Mouse (Mus musculus) kidney, adult 18-20 months (tissue): ENCODE data around the gene Ide.
"Not testable (repeated sequence)": the region's sequence is repeated elsewhere in the genome, so short reads cannot be mapped to it uniquely, and the experiment has no call there.

ENCODE experiments used
- DNase-seq: peaks from one replicate; pipeline ENCODE4 v3.0.0; 2021

Gene Ide

DNA sequence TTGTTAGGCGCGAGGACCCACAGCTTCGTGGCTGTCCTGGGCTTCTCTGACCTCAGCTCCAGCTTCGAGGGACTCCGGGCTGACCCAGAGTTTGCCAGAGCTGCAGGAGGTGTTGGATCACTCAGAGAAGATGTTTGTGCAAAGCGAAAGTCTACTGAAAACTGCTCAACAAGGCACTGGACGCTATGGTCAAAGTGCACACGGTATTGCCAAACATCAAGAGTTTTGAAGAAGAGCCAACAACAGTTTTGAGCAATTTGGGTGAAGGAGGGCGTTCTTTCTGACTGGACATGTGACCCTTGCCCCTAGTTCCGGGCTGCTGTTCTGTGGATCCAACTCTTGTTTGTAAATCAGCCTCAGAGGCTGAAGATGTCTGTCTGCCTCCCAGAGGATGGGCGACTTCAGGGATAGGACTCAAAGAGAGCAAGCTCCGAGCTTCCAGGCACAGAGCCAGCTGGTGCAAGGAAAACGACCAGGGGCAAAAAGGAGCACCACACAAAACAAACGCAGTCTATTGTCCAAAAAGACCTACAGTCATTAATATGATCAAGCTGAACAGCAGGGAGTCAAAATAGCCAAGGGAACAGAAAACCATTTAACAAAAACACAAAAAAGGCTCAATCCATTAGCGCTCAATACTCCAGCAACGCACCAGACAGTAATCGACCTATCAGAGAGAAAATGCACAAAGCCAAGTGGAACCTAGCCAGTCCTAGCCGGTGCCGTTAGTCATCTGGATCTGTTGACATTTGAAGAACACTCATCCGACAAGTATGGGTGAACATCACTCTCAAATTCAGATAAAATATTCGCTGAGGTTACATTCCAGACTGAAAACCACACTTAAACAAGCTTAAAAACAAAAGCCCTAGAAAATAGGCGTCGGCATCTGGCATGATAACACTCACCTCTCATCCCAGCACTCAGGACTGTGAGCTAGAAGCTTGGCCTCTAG, 73.4 kb downstream of the Ide start:
- DNase-seq, result peak; percentile 69

DNA sequence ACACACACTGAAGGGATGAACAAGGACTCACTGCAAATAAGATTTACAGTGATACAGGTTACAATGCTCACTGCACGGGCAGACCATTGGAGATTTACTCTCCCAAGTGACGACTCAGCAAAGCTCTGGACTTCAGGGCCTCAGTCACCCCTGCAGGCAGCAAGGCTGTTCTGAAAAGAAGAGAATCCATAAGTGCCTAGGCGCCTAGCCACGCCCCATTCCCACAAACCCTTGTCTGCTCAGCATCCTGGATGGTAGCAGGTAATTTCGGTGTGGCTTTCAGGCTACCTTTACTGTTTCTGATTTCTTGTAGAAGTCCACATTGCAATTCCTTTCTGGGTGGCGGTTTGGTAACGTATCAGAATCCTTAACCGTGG, 74.1 kb downstream of the Ide start:
- DNase-seq, result no peak

DNA sequence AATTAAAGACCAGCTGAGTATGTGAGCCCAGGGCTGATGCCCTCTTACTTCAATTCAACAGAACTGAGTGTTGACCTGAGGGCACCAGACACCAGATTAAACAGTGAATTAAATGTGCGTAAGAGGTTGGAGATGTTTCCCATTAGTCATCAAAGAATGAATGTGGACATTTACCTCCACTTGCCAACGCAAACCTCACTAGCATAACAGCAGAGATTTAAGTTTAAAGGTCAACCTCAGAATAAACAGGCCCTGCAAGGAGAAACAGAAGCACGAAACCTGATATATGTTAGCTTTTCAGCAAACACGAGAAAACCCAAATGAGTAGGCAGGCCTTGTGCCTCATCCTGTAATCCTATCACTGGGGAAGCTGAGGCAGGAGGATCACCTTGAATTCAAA, 75.3 kb downstream of the Ide start:
- no peak for DNase-seq

- no peak for DNase-seq
These were observed 82.3 kb downstream of the Ide start for GRCm38 (mm10) chr19:37255321-37255720.

DNA sequence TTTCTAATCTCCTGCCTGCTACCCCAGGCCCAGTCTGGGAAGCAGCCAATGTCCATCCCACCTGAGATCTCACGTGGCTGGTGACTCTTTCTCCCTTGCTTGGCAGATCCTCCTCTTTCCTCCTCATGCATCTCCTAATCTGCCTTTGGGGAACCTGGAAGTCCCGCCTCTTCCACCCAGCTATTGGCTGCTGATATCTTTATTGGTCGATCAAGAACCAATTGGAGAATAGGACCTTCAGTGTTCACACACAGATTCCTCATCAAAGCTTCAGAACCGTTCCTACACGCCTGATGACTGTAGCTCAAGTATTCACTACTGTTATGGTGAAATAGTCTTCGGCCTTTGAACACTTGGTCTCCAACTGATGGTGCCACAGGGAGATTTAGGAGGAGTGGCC, 85.5 kb downstream of the Ide start:
- no peak for DNase-seq

DNA sequence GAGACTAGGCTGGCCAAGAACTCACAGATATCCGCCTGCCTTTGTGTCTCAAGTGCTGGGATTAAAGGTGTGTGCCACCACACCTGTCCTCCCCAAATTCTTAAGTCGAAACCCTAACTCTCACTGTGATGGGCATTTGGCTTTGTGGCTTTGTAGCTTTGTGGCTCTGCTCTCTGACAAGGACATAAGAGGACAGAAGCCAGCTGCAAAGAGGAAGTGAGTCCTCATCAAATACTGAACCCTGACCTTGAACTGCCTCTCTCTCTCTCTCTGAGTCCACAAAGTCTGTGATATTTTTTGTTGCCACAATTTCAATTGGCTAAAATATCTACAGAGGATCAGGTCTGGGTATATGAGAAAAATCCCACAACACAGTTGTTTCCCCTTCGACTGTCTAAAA, 89.5 kb downstream of the Ide start:
- DNase-seq, result no peak

GRCm38 (mm10) chr19:37246859-37247258, 90.8 kb downstream of the Ide start:
- DNase-seq, result no peak

GRCm38 (mm10) chr19:37242707-37243106, 94.9 kb downstream of the Ide start:
- DNase-seq, result no peak

DNA sequence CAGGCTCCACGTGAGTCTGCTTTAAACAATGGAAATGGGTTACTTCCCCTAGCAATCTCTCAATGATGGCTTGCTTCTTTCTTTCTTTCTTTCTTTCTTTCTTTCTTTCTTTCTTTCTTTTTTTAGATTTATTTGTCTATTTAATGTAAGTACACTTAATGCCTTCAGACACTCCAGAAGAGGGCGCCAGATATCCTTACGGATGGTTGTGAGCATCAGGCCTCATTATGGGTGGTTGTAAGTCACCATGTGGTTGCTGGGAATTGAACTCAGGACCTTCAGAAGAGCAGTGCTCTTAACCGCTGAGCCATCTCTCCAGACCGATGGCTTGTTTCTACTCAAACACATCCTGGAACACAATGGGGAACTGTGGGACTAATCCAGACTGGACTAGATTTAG, 96.5 kb downstream of the Ide start:
- DNase-seq, result no peak

GRCm38 (mm10) chr19:37239096-37239495, 98.6 kb downstream of the Ide start:
- DNase-seq, result no peak

DNA sequence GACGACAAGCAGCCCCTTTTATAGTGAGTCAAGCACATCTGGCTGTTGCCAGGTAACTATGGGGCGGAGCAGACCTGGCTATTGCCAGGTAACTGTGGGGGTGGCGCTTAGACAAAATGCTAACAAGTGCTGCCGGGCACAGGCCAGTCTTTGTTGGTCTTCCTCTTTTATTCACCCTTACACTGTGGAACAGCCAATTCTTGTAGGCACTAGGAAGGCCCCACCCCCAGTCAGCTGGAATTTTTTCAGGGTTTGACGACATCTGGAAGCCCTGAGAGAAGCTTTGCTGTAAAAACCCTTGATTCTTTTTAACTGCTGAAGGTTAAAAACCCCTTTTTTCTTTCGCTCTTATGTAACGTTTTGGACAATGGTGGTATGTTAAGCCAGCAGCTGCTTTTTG, 99.0 kb downstream of the Ide start:
- DNase-seq, result no peak

GRCm38 (mm10) chr19:37237712-37238437, 99.8 kb downstream of the Ide start:
- no peak for DNase-seq

GRCm38 (mm10) chr19:37237306-37237705, 100.3 kb downstream of the Ide start:
- DNase-seq, result no peak

DNA sequence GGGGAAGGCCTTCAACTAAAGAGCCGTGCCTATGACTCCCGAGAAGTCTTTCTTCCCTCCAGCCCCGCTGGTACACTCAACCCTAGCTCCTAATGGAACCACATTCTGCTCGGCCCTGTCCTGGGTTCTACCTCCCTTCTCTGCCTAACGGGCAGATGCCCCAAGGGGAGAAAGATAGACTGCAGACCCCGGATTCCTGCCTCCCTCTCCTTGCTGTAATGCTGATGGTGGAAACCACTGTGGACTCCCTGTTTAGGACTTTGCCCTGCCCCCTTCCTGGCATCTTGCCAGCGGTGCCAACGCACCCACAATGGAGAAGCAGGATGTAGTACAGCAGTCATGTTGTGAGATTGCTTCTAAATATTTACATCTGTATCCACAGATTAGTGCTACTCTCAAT, 101.8 kb downstream of the Ide start:
- DNase-seq, result no peak

DNA sequence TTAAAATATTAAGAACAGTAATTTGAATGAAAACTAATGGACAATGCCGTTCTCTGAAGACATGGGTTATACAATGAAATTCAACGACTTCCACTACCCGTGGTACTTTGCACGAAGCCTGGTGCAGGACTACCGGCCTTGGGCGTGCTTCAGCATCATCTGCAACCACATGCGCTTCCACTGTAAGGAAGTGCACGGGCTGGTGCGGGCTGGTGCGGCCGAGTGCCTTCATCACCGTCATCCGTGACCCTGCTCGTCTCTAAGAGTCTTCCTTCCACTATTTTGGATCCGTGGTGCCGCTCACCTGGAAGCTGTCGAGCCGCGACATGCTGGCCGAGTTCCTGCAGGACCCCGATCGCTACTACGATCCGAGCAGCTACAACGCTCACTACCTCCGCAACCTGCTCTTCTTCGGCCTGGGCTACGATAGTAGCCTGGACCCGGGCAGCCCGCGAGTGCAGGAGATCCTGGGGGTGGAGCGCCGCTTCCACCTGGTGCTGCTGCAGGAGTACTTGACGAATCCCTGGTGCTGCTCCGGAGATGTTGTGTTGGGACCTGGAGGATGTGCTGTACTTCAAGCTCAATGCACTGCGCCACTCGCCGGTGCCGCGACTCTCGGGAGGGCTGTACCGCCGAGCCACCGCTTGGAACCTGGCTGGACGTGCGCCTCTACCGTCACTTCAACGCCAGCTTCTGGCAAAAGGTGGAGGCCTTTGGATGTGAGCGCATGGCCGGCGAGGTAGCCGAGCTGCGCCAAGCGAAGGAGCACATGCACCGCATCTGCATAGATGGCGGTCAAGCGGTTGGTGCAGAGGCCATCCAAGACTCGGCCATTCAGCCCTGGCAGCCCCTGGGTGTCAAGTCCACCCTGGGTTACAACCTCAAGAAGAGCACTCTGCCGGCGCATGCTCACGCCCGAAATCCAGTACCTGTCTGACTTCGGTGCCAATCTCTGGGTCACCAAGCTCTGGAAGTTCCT, 103.8 kb downstream of the Ide start:
- peak; percentile 28 for DNase-seq

DNA sequence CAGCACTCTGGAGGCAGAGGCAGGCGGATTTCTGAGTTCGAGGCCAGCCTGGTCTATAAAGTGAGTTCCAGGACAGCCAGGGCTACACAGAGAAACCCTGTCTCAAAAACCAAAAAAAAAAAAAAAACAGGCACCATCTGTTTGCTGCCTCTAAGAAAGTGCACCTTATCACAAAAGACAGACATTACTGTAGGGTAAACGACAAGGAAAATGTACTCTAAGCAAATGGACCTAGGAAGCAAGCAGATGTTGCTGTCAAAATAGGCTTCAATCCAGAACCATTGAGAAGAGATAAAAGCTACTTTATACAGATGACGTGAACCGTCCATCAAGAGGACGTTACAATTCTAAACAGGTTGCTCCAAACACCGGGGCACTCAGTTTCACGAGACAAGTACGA, 105.1 kb downstream of the Ide start:
- DNase-seq, result not testable (repeated sequence)

GRCm38 (mm10) chr19:37225197-37225862, 112.3 kb downstream of the Ide start:
- DNase-seq, result no peak
